Mouse (Mus musculus) liver, postnatal 0 days (tissue): Measurements from ENCODE around the gene Serping1.

ENCODE experiments used
- CTCF ChIP-seq: sonication (generic); IDR thresholded peaks from 2 replicates; pipeline ENCODE4 v1.5.1; 2016; ENCODE audit warnings: antibody characterized with exemption, low read depth
- EP300 ChIP-seq: IDR thresholded peaks from 2 replicates; pipeline ENCODE4 v1.6.1; 2016; ENCODE audit warnings: antibody characterized with exemption, low read depth, mild to moderate bottlenecking

- TF ChIP-seq CTCF (no peak), EP300 (no peak)
Observed at GRCm38 (mm10) chr2:84762295-84762694, 12.9 kb downstream of the Serping1 start.
